1 mouse cellular context compared by ENCODE assay signal in genomic region chr14:62789282-62789681, GRCm38 (mm10).
TF ChIP-seq lines count a peak whose summit lies in the region.

No protein-coding gene starts in this region.

TF ChIP-seq in MEL, 35 proteins besides CTCF, POLR2A, EP300 and RAD21 (continued from another document):
- peak; percentile 14; the same call in 1 of the 2 replicates for TF ChIP-seq TAL1 (IDR thresholded peaks at IDR 0.05; ENCODE audit: low read length)
- TF ChIP-seq NRF1 (IDR thresholded peaks at IDR 0.05; ENCODE audit: insufficient read depth, low read depth, low read length, poor library complexity, severe bottlenecking): no peak
- no peak for TF ChIP-seq POLR2AphosphoS5 (IDR thresholded peaks at IDR 0.05; ENCODE audit: borderline replicate concordance, low read depth, low read length)
- TF ChIP-seq HCFC1 (IDR thresholded peaks at IDR 0.05; ENCODE audit: low read depth, low read length): no peak
- peak; percentile 48; the same call in 1 of the 2 replicates for TF ChIP-seq RCOR1 (IDR thresholded peaks at IDR 0.05; ENCODE audit: low read depth, low read length)
